Mouse (Mus musculus) embryonic facial prominence, embryonic 14.5 days (tissue): Measurements from ENCODE around the gene Cldn10. TPM values are rescaled to one million over a fixed set of nuclear protein-coding genes. Genes with fewer than 3 reads are reported as not detected.

Experiments used
- ATAC-seq: fragments of 200-750 bp; cut with Nextera tagmentation; 2 replicates; pipeline ENCODE4 v1.8.0; 2017; ENCODE audit warnings: low read depth, moderate number of reproducible peaks, moderate TSS enrichment
- DNase-seq: peaks from one replicate; pipeline ENCODE4 v3.0.0-alpha.2; 2015; ENCODE audit warnings: low spot score
- H3K27ac ChIP-seq: fragments of 300-500 bp; sonication (generic); replicated peaks from 2 replicates; pipeline ENCODE4 v1.5.1; 2014; ENCODE audit warnings: low read depth, mild to moderate bottlenecking, low read length, moderate library complexity
- H3K27me3 ChIP-seq: fragments of 300-500 bp; sonication (generic); replicated peaks from 2 replicates; pipeline ENCODE4 v1.6.1; 2014; ENCODE audit warnings: low read length; ENCODE audit not compliant: control insufficient read depth, insufficient read depth
- H3K36me3 ChIP-seq: fragments of 300-500 bp; sonication (generic); 2 replicates; pipeline ENCODE4 v1.6.1; 2014; ENCODE audit warnings: low read length, mixed read lengths; ENCODE audit not compliant: control insufficient read depth, insufficient read depth
- H3K4me1 ChIP-seq: fragments of 300-500 bp; sonication (generic); 2 replicates; pipeline ENCODE4 v1.6.1; 2014; ENCODE audit warnings: antibody characterized with exemption, low read length; ENCODE audit not compliant: control insufficient read depth, insufficient read depth
- H3K4me2 ChIP-seq: fragments of 300-500 bp; sonication (generic); 2 replicates; pipeline ENCODE4 v1.6.1; 2014; ENCODE audit warnings: low read depth, mild to moderate bottlenecking, low read length, moderate library complexity, mixed read lengths
- H3K4me3 ChIP-seq: fragments of 300-500 bp; sonication (generic); 2 replicates; pipeline ENCODE4 v1.5.1; 2014; ENCODE audit warnings: low read depth, mild to moderate bottlenecking, low read length
- H3K9ac ChIP-seq: fragments of 300-500 bp; sonication (generic); 2 replicates; pipeline ENCODE4 v1.6.1; 2014; ENCODE audit warnings: low read depth, mild to moderate bottlenecking, low read length, moderate library complexity, mixed read lengths
- H3K9me3 ChIP-seq: fragments of 300-500 bp; sonication (generic); 2 replicates; pipeline ENCODE4 v1.6.1; 2016; ENCODE audit warnings: low read length; ENCODE audit not compliant: control insufficient read depth
- WGBS: fragments of 180-500 bp; shearing (Covaris S2); extraction: QIAGEN DNeasy Blood & Tissue Kit; methylation state at CpG from one replicate; pipeline ENCODE4 v1.1.7; 2014; 5-methylcytosine and 5-hydroxymethylcytosine counted together
- polyA plus RNA-seq: library from polyadenylated mRNA; unstranded; fragments of >200 nt; fragmentation: Nextera tagmentation; extraction: Ambion mirVana; gene quantifications from 2 replicates; pipeline ENCODE4 v1.2.1, GENCODE M21; 2014

The Cldn10 gene
- polyA plus RNA-seq, 1 experiment from 2014 or later = 10.9 TPM

- Histone ChIP-seq H3K27ac (no peak overlapping the region), H3K4me3 (no peak overlapping the region), H3K9ac (no peak overlapping the region), H3K4me1 (no peaks in the 10 kb centered on the region; the same call in 1 of the 2 replicates), H3K4me2 (no peak overlapping the region), H3K9me3 (no peaks in the 10 kb centered on the region), H3K27me3 (no peaks in the 10 kb centered on the region), H3K36me3 (no peaks in the 10 kb centered on the region)
- DNase-seq = no peak
- ATAC-seq = no peak
- WGBS = 72% methylated on average over 6 of the region's 6 CpGs
These were observed 35.6 kb downstream of the Cldn10 start for GRCm38 (mm10) chr14:118823313-118823712.

DNA sequence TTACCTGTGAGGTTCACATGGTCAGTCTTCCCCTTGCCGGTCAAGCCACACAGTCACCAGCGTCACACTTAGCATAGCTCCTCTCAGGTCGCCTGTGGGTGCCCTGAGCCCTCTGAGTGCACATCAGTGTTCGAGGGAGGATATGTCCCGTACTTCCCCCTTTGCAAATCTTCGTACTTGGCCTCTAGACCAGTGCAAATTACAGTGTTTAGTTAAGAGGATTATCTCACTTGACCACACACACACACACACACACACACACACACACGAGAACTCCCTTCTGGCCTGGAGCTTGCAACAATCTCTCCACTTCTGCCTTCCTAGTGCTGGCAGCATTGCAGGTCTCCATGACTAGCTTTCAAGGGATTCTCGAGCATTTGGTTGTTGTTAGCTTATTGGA, 38.6 kb downstream of the Cldn10 start:
- H3K36me3 ChIP-seq = no peaks in the 10 kb centered on the region
- no peaks in the 10 kb centered on the region for H3K9me3 ChIP-seq
- no peak overlapping the region for H3K4me2 ChIP-seq
- H3K9ac ChIP-seq = no peak overlapping the region
- WGBS = 74% methylated on average over 8 of the region's 8 CpGs
- no peaks in the 10 kb centered on the region for H3K27me3 ChIP-seq
- H3K27ac ChIP-seq = no peak overlapping the region
- H3K4me1 ChIP-seq = no peaks in the 10 kb centered on the region; the same call in 1 of the 2 replicates
- DNase-seq (peak; percentile 24), ATAC-seq (peak; percentile 34; the same call in 1 of the 2 replicates)
- H3K4me3 ChIP-seq = no peak overlapping the region

- DNase-seq (peak; percentile 76), ATAC-seq (peak; percentile 82)
- H3K36me3 ChIP-seq = no peaks in the 10 kb centered on the region
- H3K4me3 ChIP-seq = no peak overlapping the region
- 23% methylated on average over 7 of the region's 7 CpGs for WGBS
- H3K4me2 ChIP-seq = no peak overlapping the region
- no peaks in the 10 kb centered on the region for H3K27me3 ChIP-seq
- H3K9me3 ChIP-seq = no peaks in the 10 kb centered on the region
- H3K4me1 ChIP-seq = no peaks in the 10 kb centered on the region; the same call in 1 of the 2 replicates
- H3K9ac ChIP-seq = no peak overlapping the region
- no peak overlapping the region for H3K27ac ChIP-seq
These were observed 39.7 kb downstream of the Cldn10 start for GRCm38 (mm10) chr14:118827283-118827904.

- no peaks in the 10 kb centered on the region for H3K27me3 ChIP-seq
- H3K4me3 ChIP-seq = no peak overlapping the region
- DNase-seq (no peak), ATAC-seq (no peak)
- H3K4me1 ChIP-seq = no peaks in the 10 kb centered on the region; the same call in 1 of the 2 replicates
- H3K9me3 ChIP-seq = no peaks in the 10 kb centered on the region
- no peaks in the 10 kb centered on the region for H3K36me3 ChIP-seq
- H3K27ac ChIP-seq = no peak overlapping the region
- WGBS = 90% methylated on average over 11 of the region's 11 CpGs
- no peak overlapping the region for H3K4me2 ChIP-seq
- H3K9ac ChIP-seq = no peak overlapping the region
These were observed 41.8 kb downstream of the Cldn10 start for GRCm38 (mm10) chr14:118829331-118830095.

- Histone ChIP-seq H3K4me1 (no peaks in the 10 kb centered on the region; the same call in 1 of the 2 replicates), H3K27ac (no peak overlapping the region), H3K4me2 (no peak overlapping the region), H3K4me3 (no peak overlapping the region), H3K36me3 (no peaks in the 10 kb centered on the region), H3K9me3 (no peaks in the 10 kb centered on the region), H3K9ac (no peak overlapping the region), H3K27me3 (no peaks in the 10 kb centered on the region)
- ATAC-seq (no peak), DNase-seq (no peak)
- 72% methylated on average over 4 of the region's 4 CpGs for WGBS
These were observed 43.9 kb downstream of the Cldn10 start for GRCm38 (mm10) chr14:118831597-118831996.

DNA sequence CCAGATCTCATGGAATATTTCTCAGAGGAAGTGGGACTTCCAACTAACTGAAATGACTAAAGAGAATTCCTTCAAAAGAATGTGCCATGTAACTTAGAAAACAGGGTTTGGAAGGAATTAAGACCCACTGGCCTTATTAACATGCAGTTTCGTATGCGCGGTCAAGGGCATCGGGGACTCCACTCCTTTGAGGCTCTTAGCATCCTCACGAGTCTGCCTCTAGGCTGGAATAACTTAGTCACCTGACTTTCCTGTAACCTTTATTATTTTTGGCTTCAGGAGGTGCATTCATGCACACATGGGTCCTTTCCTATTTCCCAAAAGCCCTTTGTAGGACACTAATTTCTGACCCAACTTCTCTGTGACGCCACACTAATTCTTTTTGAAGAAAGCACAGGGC, 45.5 kb downstream of the Cldn10 start:
- H3K9ac ChIP-seq = no peak overlapping the region
- no peak for ATAC-seq
- no peaks in the 10 kb centered on the region for H3K36me3 ChIP-seq
- H3K27ac ChIP-seq = no peak overlapping the region
- H3K27me3 ChIP-seq = no peaks in the 10 kb centered on the region
- no peak overlapping the region for H3K4me3 ChIP-seq
- no peaks in the 10 kb centered on the region; the same call in 1 of the 2 replicates for H3K4me1 ChIP-seq
- no peak overlapping the region for H3K4me2 ChIP-seq
- H3K9me3 ChIP-seq = no peaks in the 10 kb centered on the region
- WGBS = 75% methylated on average over 6 of the region's 6 CpGs
- no peak for DNase-seq

DNA sequence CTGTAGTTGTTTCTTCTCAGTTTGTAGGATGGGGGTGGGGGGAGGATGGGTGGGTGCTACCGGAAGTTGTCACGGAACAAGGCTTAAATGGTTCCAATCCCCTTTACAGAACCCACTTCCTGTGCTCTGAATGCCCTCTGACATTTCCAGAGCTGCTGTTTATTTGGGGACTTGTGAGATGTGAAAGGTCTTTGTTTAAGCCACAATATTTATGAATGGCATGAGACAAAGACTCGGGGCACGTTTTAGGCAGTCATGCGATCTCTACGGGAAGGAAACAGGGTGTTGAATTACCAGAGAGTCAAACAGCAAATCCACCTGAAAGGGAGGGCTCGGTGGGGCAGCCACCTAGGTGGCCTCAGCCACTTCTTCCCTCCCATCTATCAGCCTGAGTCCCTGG, 46.6 kb downstream of the Cldn10 start:
- H3K36me3 ChIP-seq = no peaks in the 10 kb centered on the region
- WGBS = 6% methylated on average over 7 of the region's 7 CpGs
- no peak overlapping the region for H3K9ac ChIP-seq
- H3K27ac ChIP-seq = no peak overlapping the region
- DNase-seq (peak; percentile 47), ATAC-seq (peak; percentile 37; the same call in 1 of the 2 replicates)
- no peak overlapping the region for H3K4me2 ChIP-seq
- H3K4me1 ChIP-seq = no peaks in the 10 kb centered on the region; the same call in 1 of the 2 replicates
- H3K27me3 ChIP-seq = no peaks in the 10 kb centered on the region
- no peak overlapping the region for H3K4me3 ChIP-seq
- H3K9me3 ChIP-seq = no peaks in the 10 kb centered on the region

DNA sequence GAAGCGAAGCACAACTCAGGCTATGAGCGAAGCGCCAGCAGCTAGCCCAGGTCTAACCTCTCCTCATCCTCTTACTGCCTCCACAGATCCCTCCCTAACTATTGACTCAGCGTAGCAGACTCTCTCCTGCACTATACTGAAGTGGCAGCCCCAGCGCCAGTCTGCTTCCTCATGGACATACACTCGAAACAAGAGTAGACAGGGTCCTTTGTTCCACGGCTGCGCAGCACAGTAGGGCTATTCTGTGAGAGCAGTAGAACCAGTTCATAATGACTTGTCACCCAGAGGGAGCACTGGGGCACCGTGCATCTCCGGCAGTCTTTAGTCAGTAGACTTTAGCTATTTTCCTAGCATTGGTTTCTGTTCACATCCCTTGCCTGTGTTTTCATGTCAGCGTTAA, 48.4 kb downstream of the Cldn10 start:
- H3K4me2 ChIP-seq = no peak overlapping the region
- H3K4me3 ChIP-seq = no peak overlapping the region
- H3K27ac ChIP-seq = no peak overlapping the region
- ATAC-seq = no peak
- no peaks in the 10 kb centered on the region; the same call in 1 of the 2 replicates for H3K4me1 ChIP-seq
- H3K36me3 ChIP-seq = no peaks in the 10 kb centered on the region
- no peaks in the 10 kb centered on the region for H3K27me3 ChIP-seq
- WGBS = 65% methylated on average over 11 of the region's 11 CpGs
- no peak overlapping the region for H3K9ac ChIP-seq
- DNase-seq = no peak
- H3K9me3 ChIP-seq = no peaks in the 10 kb centered on the region
